Mouse (Mus musculus): ENCODE data around the gene Pdk2.

DNA sequence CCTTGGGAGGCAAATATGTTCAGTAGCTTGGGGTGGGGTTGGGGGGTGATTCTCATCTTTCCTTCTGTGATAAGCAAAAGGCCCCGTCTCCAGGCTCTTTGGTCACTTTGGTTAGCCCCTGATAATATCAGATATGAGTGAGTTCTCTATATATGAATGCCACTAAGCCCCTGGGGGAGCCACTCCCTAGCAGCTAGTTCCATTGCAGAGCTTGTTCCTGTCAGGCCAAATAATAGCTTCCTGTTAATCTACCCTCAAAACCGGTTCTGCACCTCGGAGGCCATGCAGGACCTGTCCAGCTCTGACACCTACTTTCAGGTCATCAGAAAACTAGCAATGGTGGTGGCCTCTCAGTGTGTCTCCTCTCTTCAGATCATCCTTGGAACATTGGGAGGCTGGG, 33.7 kb downstream of the Pdk2 start:
- no peak for TF ChIP-seq CTCF (IDR thresholded peaks at IDR 0.05; ENCODE audit: low read depth, low read length)
- no peak for TF ChIP-seq POLR2A (IDR thresholded peaks at IDR 0.05; ENCODE audit: insufficient read depth, low read length)
